Mouse (Mus musculus) cerebellum, postnatal 4 days (tissue): ENCODE data around the gene Sfi1.
A peak's percentile ranks its signal among the peaks of the same experiment; 100 is the strongest.
"Not testable (repeated sequence)": the region's sequence is repeated elsewhere in the genome, so short reads cannot be mapped to it uniquely, and the experiment has no call there.

ENCODE experiments used
- DNase-seq, 2 experiments: peaks; one replicate each; pipeline ENCODE4 v3.0.0; 2022; ENCODE audit warnings: low spot score in 2 of 2, mixed read lengths in 1 of 2

The Sfi1 gene

GRCm38 (mm10) chr11:3173425-3174318 lies 19.6 kb downstream of the Sfi1 start:
- DNase-seq, result peak; percentile 76 to 95

GRCm38 (mm10) chr11:3172526-3172925 lies 20.7 kb downstream of the Sfi1 start:
- DNase-seq, result not testable (repeated sequence)

GRCm38 (mm10) chr11:3171931-3172330 lies 21.3 kb downstream of the Sfi1 start:
- peak; percentile 60 to 81 for DNase-seq

DNA sequence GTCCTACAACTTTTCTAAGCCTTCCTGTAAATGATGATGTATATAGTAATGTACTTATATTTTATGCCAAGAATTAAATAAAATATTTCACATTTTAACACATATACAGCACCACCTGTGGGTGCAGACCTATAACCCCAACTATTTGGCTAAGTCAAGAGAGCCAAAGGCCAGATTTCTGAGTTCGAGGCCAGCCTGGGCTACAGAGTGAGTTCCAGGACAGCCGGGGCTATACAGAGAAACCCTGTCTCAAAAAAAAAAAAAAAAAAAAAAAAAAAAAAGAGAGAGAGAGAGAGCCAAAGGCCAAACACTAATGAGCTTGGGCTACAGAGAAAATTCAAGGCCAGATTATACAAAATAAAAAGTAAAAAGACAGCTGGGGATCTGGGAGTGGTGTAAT lies 24.2 kb downstream of the Sfi1 start:
- peak; percentile 42 to 62 for DNase-seq

DNA sequence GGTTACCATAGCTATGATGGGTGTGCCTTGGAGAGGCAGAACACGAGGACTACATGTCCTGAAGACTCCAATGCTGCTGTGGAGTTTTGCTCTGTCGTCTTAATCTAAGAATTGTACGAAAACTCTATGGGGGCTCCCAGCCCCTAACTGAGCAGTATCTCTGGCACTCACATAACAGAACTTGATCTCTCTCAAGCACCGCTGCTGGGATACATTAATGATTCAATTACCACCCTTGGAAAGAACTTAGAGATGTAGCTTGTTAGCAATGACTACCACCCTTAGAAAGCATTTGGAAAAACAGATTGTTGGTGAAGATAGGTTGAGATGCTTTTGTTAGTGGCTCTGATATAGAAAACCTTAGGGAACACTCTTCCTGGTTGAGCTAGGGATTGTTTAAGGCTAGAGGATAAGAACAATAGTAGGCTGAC lies 25.7 kb downstream of the Sfi1 start:
- DNase-seq, result peak; percentile 55 to 65

GRCm38 (mm10) chr11:3167129-3167528 lies 26.1 kb downstream of the Sfi1 start:
- DNase-seq, result not testable (repeated sequence)

GRCm38 (mm10) chr11:3166321-3166720 lies 26.9 kb downstream of the Sfi1 start:
- DNase-seq, result peak in 1 of 2 experiments; percentile 31

GRCm38 (mm10) chr11:3165210-3165782 lies 28.0 kb downstream of the Sfi1 start:
- not testable (repeated sequence) for DNase-seq

DNA sequence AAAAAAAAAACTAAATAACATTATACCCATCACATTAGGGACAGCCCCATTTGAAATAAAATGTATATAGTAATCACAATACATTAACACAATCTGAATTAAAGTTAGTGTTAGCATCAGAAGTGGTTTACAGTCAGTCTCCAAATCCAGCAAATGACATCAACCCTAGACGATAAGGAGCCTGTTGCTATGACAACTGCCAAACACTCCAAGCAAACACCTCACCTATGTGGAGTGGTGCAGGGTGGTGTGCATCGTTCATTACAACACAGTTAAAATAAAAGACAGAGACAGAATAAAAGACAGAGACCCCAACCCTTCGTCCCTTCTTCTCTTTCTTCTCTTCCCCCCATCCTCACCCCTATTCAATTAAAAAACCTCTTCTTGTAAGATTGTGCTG lies 29.6 kb downstream of the Sfi1 start:
- not testable (repeated sequence) for DNase-seq

- DNase-seq, result peak; percentile 45 to 58
These were observed 30.1 kb downstream of the Sfi1 start for GRCm38 (mm10) chr11:3163122-3163521.

GRCm38 (mm10) chr11:3162236-3162897 lies 30.9 kb downstream of the Sfi1 start:
- DNase-seq, result peak; percentile 72 to 78

- DNase-seq, result peak; percentile 73 to 82
These were observed 31.9 kb downstream of the Sfi1 start for GRCm38 (mm10) chr11:3161370-3161769.

DNA sequence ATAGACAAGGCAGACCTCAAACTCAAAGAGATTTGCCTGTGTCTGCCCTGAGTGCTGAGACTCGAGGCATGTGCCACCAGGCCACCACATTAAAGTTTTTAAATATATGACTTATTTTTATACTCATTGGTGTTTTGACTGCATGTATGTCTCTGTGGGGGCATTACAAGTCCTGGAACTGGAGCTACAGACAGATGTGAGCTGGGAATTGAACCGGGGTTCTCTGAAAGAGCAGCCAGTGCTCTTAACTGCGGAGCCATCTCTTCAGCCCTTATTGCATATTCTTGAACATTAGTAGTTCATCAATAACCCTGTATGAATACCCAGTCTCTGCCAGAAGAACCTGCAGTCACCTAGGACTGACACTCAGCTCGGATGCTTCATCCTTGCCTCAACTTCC lies 34.5 kb downstream of the Sfi1 start:
- not testable (repeated sequence) for DNase-seq

DNA sequence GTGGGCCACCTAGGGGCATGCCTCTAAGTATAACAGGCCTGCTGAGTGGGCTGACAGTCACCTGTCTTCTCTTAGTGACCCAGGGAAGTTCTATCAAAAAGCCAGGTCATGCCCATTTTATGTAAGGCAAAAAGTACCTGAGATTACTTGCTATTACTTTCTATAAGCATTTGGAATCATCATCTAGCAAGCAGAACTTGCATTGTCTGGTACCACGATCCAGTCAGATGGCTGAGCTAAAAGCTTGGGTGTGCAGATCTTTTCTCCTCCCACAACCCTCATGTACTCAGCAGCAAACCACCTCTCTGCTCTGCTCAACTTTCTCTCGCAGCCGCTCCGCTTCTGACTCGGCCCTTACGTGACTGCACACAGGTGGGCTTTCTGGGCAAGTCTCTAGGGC lies 35.3 kb downstream of the Sfi1 start:
- peak in 1 of 2 experiments; percentile 26 for DNase-seq

- not testable (repeated sequence) for DNase-seq
These were observed 36.3 kb downstream of the Sfi1 start for GRCm38 (mm10) chr11:3156991-3157390.

- DNase-seq, result peak; percentile 75 to 83
These were observed 39.4 kb downstream of the Sfi1 start for GRCm38 (mm10) chr11:3153666-3154397.

- DNase-seq, result peak; percentile 19 to 56
These were observed 41.9 kb downstream of the Sfi1 start for GRCm38 (mm10) chr11:3151358-3151757.

DNA sequence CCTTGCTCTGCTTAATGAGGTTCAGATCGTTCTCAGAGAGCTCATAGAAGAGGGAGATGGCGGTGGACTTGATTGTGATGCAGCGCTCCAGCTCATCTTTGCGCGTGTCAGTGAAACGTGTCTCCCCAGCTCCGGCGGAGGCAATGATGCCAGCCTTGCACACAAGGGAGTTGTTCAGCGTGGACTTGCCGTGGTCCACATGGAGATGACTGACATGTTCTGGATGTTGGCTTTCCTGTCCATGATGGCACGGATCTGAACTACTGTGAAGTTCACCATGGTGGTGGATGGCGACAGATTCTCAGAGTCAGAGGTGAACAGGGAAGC lies 42.6 kb downstream of the Sfi1 start:
- not testable (repeated sequence) for DNase-seq

DNA sequence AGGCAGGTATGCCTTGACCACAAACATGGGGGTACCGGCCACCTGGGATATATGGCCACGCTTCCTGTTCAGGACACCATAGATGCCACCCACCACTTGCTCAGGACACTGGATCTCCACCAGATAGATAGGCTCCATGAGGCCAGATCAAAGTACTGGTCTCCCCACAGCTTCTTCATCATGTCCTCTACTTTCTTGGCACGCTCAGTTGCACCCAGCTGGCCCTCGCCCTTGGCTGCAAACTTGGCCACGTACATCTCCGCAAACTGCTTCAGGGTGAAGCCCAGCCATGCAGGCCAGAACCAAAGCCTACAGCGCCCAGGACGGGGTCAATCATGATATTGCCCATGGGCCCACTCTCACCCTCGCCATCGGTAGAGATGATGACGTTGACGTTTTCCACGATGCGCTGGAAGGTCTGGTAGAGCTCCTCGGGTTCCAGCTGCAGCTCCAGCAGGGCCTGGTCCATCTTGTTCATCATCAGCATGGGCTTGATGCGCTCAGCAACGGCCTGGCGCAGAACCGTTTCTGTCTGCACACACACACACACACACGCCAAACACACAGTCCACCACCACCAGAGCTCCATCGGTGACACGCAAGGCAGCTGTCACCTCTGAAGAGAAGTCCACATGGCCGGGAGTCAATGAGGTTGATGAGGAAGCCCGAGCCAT lies 43.1 kb downstream of the Sfi1 start:
- DNase-seq, result peak; percentile 70 to 87

DNA sequence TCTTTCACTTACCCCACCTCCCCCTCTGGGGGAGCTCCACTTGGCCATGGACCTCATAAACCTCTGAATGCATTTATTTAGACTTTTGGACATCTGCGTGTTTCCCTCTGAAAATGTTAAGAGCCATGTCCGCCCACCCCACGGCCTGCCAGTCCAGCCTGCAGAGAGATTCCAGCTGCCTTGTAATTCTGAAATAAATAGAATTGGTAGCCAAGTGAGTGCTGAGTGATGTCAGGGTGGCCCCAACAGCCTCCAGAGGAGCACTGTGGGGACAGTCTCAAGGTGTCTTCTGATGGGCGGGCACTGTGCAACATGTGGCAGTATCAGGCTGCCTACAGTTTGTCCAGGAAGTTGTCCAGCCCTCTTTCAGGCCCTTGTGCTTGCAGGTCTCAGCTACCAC lies 43.8 kb downstream of the Sfi1 start:
- DNase-seq, result not testable (repeated sequence)

DNA sequence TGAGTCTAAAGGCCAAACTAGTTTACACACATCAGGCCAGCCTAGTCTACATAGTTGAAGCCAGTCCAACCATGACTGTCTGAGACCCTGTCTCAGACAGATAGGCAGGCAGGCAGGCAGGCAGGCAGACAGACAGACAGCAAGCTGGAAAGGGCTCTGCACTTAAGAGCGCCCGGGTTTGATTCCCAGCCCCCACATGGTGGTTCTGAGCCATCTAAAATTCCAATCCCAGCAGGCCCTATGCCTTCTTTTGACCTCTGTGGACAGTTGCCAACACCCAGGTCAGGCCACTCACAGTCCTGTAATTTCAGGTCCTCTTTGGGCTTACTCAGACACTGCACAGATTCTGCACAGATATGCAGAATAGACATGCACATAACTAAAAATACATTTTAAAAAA lies 46.5 kb downstream of the Sfi1 start:
- not testable (repeated sequence) for DNase-seq
